Mouse (Mus musculus) ES-Bruce4 (cell line): Measurements from ENCODE around the gene Ugt2b36. TPM values are rescaled to one million over a fixed set of nuclear protein-coding genes. Genes with fewer than 3 reads are reported as not detected.

Source experiments
- H3K27ac ChIP-seq: 2 replicates; pipeline ENCODE4 v1.5.1; 2012; ENCODE audit warnings: low read length, inconsistent platforms; ENCODE audit not compliant: insufficient read depth
- H3K27me3 ChIP-seq: 2 replicates; pipeline ENCODE4 v1.6.1; 2012; ENCODE audit warnings: mild to moderate bottlenecking, low read length, inconsistent platforms; ENCODE audit not compliant: control insufficient read depth, poor library complexity, insufficient read depth, severe bottlenecking
- H3K36me3 ChIP-seq: 2 replicates; pipeline ENCODE4 v1.6.1; 2012; ENCODE audit warnings: inconsistent platforms, mild to moderate bottlenecking, low read length, moderate library complexity; ENCODE audit not compliant: control insufficient read depth, poor library complexity, insufficient read depth, severe bottlenecking
- H3K4me1 ChIP-seq: one replicate; pipeline ENCODE4 v1.8.1; 2011; ENCODE audit warnings: low read length; ENCODE audit not compliant: control insufficient read depth, insufficient read depth
- H3K4me3 ChIP-seq: 2 replicates; pipeline ENCODE4 v1.5.1; 2011; ENCODE audit warnings: low read depth, mild to moderate bottlenecking, low read length
- H3K9ac ChIP-seq: 2 replicates; pipeline ENCODE4 v1.6.1; 2012; ENCODE audit warnings: low read depth, mild to moderate bottlenecking, inconsistent platforms; ENCODE audit not compliant: poor library complexity, severe bottlenecking
- H3K9me3 ChIP-seq: replicated peaks from 2 replicates; pipeline ENCODE4 v1.6.1; 2012; ENCODE audit warnings: mild to moderate bottlenecking, low read length, inconsistent platforms; ENCODE audit not compliant: control insufficient read depth, poor library complexity, insufficient read depth, severe bottlenecking
- CTCF ChIP-seq: IDR thresholded peaks from one replicate; pipeline ENCODE4 v1.8.1; 2011; ENCODE audit warnings: low read depth, low read length
- EP300 ChIP-seq: IDR thresholded peaks from 2 replicates; pipeline ENCODE4 v1.6.1; 2011; ENCODE audit warnings: low read depth, low read length; ENCODE audit not compliant: insufficient read depth
- POLR2A ChIP-seq: IDR thresholded peaks from one replicate; pipeline ENCODE4 v1.8.1; 2011; ENCODE audit warnings: low read length; ENCODE audit not compliant: insufficient read depth
- polyA plus RNA-seq: library from polyadenylated mRNA; stranded (reverse); fragments of >200 nt; gene quantifications from 2 replicates; pipeline ENCODE4 v1.2.4, GENCODE M21; 2011; ENCODE audit warnings: low read depth; ENCODE audit not compliant: missing spikeins, insufficient read depth, insufficient read length

Ugt2b36 gene
- polyA plus RNA-seq, 1 experiment = not detected

DNA sequence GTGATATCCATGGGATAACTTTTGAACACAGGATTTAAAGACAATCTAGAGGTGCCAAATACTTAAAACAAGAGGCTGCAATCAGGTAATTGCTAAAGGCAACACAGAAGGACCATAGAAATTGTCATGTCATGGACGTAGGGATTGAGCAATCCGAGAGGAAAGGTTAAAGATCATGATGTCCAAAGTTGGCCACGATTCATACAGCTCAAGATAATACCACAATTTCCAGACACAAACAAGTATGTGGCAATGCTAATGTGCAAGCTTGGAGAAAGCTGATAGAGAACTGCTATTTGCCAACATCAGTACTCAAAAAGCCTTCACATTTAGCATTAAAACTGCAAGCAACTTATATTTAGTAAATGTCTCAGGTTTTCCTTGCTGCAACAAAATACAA is 65.0 kb downstream of the Ugt2b36 start:
- no peak overlapping the region for H3K27ac ChIP-seq
- H3K27me3 ChIP-seq = no peaks in the 10 kb centered on the region
- no peaks in the 10 kb centered on the region for H3K36me3 ChIP-seq
- no peaks in the 10 kb centered on the region for H3K9me3 ChIP-seq
- TF ChIP-seq POLR2A (no peak), EP300 (no peak), CTCF (no peak)
- no peak overlapping the region for H3K4me3 ChIP-seq
- no peaks in the 10 kb centered on the region for H3K4me1 ChIP-seq
- H3K9ac ChIP-seq = no peak overlapping the region

Other genes with a start within 250 kb of the Ugt2b36 start
- gene Ugt2b34, start 185.6 kb downstream of the Ugt2b36 start, polyA plus RNA-seq = not detected in 2 replicates
- not detected in 2 replicates for gene Ugt2b1, start 166.0 kb downstream of the Ugt2b36 start, polyA plus RNA-seq
- gene Ugt2b35, start 91.7 kb downstream of the Ugt2b36 start, polyA plus RNA-seq = not detected in 2 replicates
- not detected in 2 replicates for gene Ugt2b5, start 47.8 kb upstream of the Ugt2b36 start, polyA plus RNA-seq
- gene Ugt2b37, start 162.2 kb upstream of the Ugt2b36 start, polyA plus RNA-seq = not detected in 2 replicates
- not detected in 2 replicates for gene Ugt2a3, start 244.6 kb upstream of the Ugt2b36 start, polyA plus RNA-seq